Mouse (Mus musculus) B cell, adult 2 months (primary cell): Measurements from ENCODE around the gene Bpifb5.
"Not testable (repeated sequence)": the region's sequence is repeated elsewhere in the genome, so short reads cannot be mapped to it uniquely, and the experiment has no call there.

Source experiments
- DNase-seq, 2 experiments: peaks; one replicate each; pipeline ENCODE4 v3.0.0; 2022

Gene Bpifb5

DNA sequence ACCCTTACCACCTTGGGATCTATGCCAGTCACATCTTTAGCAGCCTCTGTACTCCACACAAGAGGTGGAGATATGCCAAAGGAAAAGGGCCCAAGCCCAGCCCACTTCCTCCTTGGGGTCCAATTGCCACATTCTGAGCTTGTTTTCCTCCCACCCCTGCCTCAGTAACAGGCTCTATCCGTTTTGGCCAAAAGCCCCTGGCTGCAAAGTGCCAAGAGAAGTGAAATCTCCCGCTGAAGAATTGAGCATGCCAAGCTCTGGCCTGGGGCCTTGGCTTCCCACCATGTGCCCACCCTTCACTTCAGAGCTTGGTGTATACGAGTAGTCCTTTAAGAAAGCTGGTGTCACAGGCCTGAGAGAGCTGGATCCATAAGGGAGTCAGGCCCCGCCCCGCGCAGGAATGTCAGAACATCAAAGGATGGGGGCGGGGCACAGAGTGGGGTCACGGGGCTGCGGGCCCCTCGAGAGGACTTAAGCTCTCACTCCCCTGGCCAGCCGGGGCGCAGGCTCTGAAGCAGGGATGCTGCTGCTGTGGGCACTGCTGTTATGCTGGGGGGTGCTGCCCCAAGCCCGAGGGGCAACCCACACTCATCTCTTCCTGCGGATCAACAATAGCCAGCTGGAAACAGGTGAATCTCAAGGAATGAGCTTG is at the start of gene Bpifb5:
Bpifb5 (plus strand) TSS at position 478 of the 652 bp plus-strand sequence.
- no peak for DNase-seq

DNA sequence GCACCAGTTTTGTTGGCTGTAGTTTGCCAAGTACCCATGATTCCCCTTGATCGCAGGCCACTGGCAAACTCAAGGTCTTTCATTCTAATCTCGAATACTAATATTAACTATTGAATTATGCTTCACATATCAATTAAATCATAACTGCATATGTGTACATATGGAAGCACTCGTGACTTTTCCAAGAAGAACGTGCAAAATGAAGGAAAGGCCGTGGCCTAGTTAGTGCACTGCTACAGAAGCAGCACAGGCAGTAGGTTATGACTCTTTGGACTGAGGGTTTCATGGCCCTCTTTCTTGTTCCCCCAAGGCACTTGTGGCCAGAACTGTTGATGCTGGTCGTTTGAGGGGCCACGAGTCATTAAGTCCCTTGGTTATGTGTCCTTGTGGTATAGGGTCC is 41.6 kb upstream of the Bpifb5 start:
- DNase-seq, result not testable (repeated sequence)

DNA sequence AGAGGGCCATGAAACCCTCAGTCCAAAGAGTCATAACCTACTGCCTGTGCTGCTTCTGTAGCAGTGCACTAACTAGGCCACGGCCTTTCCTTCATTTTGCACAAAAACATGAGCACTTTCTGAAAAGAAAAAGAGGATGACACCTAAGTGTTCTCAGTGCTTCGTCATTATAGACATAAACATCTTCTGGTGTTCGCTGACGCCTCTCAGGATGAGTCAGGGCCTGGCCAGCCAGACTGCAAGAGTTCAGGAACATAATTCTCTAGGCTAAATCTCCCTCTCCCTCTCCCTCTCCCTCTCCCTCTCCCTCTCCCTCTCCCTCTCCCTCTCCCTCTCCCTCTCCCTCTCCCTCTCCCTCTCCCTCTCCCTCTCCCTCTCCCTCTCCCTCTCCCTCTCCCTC is 40.5 kb upstream of the Bpifb5 start:
- not testable (repeated sequence) for DNase-seq

DNA sequence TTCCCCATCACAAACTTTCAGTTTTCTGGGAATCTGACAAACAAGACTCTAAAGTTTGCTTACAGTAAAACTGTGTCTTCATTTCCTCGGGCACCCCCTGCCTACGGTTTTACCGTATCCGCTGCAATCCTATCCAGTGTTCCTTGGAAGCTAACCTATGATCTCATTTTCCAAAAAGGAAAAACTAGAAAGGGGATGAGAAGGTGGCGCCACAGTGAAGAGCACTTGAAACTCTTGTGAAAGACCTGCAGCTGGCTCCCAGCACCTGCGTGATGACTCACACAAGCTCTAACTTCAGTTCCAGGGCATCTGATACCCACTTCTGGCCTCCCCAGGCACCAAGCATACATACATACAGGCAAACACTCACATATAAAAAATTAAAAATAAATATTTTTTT is 38.2 kb upstream of the Bpifb5 start:
- DNase-seq, result no peak

DNA sequence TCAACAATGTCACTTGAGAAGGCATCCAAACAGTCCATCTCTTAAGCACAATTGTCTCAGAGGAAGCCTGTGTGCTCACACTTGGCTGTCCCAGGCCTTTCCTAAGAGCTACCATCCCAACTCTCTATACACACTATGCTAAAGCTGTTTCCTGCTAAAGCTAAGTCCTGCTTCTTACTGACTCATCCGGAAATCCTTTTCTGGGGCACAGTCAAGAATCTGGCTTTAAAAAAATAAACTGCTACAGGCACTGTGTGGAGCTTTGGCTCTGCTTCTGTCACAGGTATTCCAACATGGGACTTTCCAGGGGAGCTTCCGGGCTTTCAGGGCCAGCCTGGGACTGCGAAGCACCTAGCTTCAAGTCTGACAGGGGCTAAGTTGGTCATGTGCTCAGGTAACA is 37.8 kb upstream of the Bpifb5 start:
- no peak for DNase-seq

DNA sequence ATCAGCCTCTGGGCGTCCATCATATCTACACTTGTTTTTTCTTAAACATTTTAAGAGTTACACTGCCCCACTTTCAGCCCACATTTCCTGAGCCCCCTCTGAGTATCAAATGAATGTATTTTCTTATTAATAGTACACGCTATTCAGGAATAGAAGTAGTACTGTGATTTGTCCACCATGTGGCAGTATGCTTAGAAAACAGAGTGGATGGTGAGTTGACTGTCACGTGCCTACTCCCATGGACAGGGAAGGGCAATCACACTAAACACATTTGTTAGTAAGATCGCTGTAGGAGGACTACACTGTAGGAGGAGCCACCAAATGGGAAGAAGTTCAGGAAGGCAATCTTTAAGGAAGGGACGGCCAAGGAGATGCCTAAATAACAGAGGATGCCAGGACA is 36.1 kb upstream of the Bpifb5 start:
- no peak for DNase-seq

DNA sequence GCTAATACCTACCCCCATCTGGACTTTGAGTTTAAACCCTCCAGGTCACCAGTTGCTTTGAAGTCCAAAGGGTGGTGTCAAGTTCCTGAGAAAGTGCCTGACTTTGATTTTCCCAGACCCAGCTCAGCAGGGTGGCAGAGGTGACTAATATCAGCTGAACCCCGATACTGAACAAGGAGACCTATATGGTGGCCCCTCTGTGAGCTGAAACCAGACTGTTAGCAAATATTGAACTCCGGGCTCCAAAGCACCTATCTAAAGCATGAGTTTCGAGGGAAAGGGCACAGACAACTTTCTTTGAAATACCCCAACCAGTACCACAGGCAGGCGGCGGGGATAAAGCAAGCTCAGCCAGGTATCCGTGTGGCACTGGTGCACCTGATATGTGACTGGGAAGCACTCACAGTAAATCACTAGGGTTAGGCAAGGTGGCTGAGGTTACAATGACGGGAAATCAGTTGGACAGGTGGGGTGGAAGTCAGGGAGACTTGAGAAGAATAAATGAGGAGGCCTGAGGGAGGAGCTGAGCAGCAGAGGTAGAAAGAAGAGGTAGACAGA is 33.6 kb upstream of the Bpifb5 start:
- DNase-seq, result no peak

DNA sequence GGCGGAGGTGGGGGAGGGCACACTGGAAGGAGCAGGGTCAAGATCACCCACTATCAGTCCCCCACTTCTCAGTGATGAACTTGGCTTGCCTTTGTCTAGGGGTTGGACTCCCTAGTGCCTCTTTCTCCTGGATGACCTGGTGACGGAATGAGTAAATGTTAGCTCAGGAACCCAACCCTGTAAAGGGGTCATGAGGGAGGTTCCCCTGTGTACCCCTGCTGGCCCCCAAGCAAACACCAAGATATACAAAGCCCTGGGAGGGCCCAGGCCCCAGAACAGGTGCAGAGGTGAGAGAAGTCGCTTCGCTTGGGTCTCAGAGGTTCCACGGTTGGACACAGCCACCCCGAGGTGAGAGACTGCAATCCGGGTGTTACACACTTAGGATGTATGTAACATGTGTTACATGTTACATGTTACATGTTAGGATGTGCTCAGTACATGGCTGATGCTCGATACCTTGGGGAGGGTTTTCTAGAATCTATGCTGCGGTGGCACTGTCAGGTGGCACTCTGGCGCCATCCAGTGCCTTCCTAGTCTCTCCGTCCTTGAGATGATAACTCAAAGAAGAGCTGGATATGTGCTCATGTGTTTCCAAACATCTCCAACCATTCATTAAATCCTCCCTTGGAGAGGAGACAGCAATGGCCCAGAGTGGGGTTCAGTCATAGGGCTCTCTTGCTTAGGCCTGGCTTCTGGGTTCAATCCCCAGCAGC is 32.8 kb upstream of the Bpifb5 start, which contains the start of gene Bpifb1:
Bpifb1 (plus strand) TSS at position 273 of the 713 bp plus-strand sequence.
- no peak for DNase-seq

DNA sequence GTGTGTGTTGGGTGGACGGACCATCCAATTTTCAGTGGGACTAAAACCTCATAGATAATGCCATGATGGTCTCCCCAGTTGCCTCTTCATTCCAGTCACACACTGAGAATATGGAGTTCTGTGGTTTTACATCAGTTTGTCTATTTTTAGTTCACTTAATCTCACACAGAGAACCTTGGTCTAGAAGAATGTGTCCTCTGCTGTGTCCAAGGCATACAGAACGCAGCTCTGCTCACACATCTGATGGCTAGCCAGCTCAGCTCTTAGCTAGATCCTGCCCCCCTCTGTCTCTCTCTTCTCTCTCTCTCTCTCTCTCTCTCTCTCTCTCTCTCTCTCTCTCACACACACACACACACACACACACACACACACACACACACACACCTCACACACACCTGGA is 31.4 kb upstream of the Bpifb5 start:
- no peak for DNase-seq

DNA sequence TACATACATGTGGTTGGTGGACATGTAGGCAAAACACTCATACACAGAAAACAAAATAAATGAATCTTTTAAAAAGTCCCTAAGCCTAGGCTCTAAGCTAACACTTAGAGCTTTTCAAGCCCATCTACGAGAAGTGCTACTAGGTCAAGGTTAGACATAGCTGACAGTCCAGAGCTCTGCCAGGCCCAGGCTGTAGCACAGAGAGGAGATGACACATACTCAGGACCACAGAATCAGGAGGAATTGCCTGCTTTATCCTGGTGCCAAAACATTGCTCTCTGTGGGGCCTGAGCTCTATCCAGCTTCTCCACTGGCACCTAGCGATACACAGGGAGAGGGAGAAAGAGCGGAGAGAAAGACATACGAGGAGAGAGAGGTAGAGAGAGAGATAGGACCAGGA is 30.5 kb upstream of the Bpifb5 start:
- DNase-seq, result no peak

DNA sequence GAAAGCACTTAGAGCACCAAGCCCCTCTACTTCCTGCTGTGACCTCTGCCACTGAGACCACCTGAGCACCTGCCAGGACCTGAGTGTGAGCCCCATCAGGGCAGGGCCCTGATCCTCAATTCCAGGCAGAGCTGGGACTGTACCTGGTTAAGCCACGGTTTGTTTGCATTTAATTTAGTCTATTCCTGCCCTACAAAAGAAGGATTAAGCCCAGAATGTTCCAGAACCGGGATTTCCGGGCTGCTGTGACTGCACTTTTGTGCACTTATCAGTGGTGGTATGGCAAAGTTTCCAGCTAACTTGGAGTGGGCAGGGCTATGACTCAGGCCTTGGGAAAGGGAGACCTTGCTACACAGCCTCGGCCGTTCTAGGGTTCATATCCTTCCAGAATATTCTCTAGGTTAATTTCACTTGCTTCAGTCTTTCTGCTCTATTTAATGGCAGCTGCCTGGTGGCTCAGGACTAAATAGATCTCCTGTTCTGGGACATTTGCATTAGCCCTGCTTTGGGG is 29.5 kb upstream of the Bpifb5 start:
- no peak for DNase-seq

DNA sequence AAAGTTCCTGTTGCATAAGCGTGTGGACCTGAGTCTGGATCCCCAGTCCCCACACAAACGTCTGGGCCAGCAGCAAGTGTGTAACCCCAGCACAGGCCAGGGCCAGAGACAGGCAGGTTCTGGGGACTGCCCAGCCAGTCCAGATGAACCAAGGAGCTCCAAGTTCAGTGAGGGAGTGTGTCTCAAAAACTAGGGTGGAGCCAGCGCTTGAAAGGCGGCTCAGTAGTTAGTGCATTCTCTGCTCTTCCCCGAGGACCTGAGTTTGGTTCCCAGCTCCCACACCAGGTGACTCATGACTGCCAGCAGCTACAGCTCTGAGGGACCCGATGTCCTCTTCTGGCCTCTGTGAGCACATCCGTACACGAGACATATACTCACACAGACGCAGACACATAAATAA is 26.5 kb upstream of the Bpifb5 start:
- DNase-seq, result no peak

DNA sequence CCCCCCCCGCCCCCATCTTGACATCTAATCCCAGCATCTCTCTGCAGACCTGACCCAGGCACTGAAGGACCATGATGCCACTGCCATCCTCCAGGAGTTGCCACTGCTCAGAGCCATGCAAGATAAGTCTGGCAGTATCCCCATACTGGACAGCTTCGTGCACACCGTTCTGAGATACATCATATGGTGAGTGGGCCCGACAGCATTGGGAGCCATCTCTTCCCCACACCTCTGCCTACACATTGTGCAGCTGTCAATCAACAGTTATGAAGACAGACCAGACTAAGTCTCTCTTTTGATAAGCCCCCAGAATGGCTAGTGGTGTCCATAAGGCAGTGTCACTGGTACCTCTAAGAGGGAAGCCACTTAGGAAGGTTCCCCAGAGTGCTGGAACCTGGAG is 18.9 kb upstream of the Bpifb5 start:
- no peak for DNase-seq

DNA sequence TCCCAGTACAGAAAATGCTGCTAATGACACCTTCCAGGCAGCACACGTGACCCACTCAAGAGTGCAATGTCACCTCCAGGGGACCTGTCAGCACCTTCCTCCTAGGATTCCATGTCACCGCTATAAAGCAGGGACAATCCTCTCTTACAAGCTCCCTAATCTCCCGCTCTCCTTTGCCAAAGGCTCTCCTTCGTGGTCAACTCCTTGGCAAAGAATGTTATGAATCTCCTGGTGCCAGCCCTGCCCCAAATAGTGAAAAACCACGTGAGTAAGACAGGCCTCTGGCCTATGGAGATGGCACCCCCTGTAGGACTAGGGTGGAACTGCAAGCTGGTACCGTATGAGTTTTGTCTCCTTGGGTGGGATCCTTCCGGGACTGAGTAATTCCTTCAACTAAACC is 16.6 kb upstream of the Bpifb5 start:
- DNase-seq, result peak; percentile 24 to 35

DNA sequence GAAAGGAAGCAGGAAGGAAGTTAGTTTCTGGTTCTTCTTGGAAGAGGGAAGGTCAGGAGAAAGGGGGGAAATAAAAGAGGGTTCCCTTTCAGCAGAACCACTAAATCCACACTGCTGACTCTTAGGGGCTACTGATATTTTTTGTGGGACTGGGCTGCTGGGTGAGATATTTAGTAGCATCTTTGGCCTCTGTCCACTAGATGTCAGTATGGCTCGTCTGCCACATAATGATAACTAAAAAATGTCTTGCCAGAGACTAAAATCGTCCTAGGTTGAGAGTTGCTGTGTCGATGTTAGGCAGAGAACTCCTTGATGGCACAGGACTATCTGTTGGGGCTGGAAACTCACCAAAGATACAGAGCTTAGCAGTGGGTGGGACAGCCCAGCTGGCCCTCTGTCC is 14.4 kb upstream of the Bpifb5 start:
- DNase-seq, result no peak

DNA sequence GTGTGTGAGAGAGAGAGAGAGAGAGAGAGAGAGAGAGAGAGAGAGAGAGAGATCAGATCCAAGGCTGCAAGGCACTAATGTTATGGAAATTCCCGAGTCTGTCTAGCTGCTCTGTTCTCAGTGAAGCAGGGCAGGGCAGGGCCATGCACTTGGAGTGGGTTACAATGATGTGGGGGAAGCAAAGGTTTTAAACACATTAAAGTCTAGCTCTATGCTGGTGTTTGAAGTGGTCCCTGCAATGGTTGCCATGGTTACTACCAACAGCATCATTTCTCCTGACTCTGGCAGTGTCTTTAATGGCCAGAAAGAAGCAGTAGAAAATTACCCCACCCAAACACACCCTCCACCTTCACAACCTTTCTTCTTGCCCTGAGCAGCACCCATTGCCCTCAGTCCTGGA is 12.4 kb upstream of the Bpifb5 start:
- DNase-seq, result no peak

DNA sequence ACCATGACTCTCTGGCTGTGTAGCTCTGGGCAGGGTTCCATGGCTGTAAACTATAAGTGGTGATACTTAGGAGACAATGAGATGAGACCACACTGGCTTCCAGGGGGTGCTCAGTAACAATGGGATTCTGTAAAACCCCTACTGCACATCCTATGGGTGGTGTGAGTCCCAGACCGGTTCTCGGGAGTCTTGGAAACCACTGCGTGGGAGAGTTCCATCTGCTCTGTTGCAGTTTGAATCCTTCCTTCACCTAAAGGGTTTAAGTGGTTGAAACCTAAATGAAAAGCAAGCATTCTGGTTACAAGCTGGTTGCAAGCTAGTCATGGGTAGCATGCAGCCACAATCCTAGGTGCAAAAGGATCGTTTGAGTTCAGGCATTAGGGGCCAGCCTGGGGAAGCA is 11.7 kb upstream of the Bpifb5 start:
- no peak for DNase-seq

DNA sequence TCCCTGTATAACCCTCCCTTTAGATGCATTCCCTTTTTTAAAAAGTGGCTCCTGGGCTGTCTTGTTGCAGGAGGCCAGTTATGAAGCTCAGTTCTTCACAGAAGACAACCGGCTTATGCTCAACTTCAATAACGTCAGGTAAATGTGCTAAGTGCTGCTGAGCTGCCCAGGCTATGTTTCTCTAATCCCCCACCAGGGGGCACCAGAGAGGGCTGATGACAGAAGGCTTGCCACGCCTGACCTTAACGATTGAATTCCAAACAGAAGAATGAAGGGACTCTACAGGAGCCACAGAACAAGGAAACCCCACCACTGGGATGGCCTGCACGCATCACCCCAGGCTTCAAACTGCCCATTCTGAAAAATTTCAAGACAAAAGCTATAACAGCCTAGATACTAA is 8.4 kb upstream of the Bpifb5 start:
- DNase-seq, result peak; percentile 72 to 73

DNA sequence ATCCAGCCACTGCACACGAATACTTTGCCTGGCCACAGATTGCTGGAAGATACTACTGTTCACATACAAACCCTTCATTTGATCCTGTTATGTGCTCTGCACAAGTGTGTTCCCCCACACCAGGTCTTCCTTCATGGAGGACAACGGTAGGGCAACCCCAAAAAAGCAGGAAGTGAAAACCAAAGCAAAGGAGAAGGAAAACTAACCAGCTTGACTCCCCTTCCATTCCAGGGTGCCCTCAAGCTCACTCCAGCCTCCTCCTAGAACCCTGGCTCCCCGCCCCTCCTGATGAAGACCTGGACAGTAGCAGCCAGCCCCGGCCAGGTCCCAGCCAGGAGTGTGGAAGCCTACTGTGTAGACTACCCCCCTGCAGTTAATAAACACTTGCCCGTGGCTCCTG is 3.6 kb upstream of the Bpifb5 start:
- DNase-seq, result no peak

DNA sequence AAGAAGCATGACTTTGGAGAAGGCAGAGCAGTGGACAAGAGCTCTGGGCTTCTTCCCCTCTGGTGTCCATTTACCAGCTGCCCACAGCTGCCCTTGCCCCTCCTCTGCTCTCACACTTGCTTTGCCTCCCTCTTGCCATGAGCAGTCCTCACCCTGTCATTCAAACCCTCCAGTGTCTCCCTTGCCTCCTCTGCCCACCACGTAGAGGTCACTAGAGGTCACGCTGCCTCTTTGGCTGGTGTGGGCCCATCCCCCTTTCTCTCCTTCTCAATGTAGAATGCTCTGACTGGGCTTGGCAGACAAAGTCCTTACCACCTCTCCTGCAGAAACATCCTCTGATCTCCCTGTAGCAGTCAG is 353 bp downstream of the Bpifb5 start:
- no peak for DNase-seq

DNA sequence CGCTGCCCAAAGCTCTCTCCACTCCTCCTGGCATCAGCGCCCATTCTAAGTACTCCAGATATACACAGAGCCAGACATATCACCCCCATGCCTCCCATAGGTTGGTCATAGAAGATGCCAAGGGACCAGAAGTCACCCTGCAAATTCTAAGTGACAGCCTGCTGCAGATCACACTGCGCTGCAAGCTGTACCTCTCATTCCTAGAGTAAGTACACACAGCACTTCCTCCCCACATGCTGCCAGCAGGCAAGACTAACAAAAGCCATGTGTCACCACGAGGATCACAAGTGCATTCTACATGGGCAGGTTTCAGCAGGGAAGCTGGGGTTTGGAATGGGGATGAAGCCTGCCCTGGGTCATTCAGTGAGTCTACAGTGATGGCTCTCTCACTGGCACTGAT is 3.4 kb downstream of the Bpifb5 start:
- DNase-seq, result no peak

DNA sequence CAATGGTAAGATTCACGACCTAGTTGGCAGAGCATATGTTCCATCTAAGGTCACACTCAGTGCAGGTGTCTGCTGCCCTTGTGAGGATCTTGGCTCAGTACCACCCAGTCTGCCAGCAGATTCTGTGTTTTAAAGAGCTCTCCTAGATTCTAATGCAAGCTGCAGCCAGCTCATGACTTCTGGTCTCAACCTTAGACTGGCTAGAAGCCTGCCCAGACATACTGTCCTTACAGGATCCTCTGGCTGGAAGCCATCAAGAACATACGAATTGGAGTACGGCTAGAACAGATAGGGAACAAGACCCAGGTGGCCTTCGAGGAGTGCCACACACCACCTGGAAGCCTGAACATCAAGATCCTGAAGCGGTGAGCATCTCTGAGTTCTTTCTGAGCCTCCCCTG is 4.3 kb downstream of the Bpifb5 start:
- DNase-seq, result no peak

DNA sequence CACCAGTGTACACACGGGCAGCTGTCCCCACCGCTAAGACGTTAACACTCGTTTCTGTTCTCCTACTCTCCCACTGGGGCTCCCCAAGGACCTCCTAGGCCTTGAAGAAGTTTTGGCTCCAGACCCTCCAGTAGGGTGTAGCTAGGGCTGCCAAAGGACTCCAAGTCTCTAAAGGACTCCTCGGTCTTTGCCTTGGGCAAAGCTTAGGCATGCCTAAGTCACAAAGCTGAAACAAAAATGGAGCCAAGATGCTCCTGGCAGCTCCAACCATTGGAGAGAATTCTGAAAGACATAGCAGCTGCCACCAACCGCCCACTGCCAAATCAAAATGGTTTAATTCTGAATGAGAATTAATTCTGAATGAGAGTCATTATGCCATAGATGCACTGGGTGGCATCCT is 9.9 kb downstream of the Bpifb5 start:
- DNase-seq, result no peak

DNA sequence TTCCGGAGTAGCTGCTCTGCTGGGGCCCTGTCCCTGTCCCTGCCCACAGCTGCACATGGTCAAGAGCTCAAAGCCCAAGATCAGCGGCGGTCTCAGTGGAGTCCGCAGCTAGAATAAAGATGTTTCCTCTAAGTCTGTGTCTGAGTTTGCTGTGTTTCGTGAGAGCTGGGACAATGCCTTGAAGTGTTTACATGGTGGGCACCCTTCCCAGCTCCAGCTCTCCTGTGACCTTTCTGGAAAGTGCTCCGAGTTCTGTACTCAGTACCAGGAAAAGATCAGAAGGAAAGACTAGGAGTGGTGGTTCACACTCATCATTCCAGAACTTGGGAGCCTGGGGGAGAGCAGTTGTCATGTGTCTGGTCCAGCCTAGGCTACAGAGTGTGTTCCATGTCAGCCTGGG is 17.2 kb downstream of the Bpifb5 start:
- DNase-seq, result no peak
